Mouse (Mus musculus) frontal cortex, postnatal 36 days (tissue): ENCODE results near the gene Ank3.

Experiments used
- DNase-seq, 2 experiments: peaks; one replicate each; pipeline ENCODE4 v3.0.0; 2022; ENCODE audit warnings: low spot score in 2 of 2

Ank3 gene

GRCm38 (mm10) chr10:69834700-69835099 lies 436.1 kb downstream of the Ank3 start:
- DNase-seq: no peak

- no peak for DNase-seq
Observed at GRCm38 (mm10) chr10:69845749-69846148, 447.2 kb downstream of the Ank3 start.

GRCm38 (mm10) chr10:69852366-69853091 lies 454.0 kb downstream of the Ank3 start:
- DNase-seq: no peak

- peak in 1 of 2 experiments; percentile 54 for DNase-seq
Observed at GRCm38 (mm10) chr10:69854587-69855185, 456.1 kb downstream of the Ank3 start.

GRCm38 (mm10) chr10:69858011-69858410 lies 459.4 kb downstream of the Ank3 start:
- DNase-seq: no peak

GRCm38 (mm10) chr10:69858897-69859605 lies 460.5 kb downstream of the Ank3 start:
- DNase-seq: peak; percentile 59 to 78

GRCm38 (mm10) chr10:69859848-69860479 lies 461.4 kb downstream of the Ank3 start:
- DNase-seq: no peak

GRCm38 (mm10) chr10:69862829-69863228 lies 464.3 kb downstream of the Ank3 start:
- no peak for DNase-seq

- peak; percentile 70 to 77 for DNase-seq
Observed at GRCm38 (mm10) chr10:69870348-69870747, 471.8 kb downstream of the Ank3 start.

- DNase-seq: no peak
Observed at GRCm38 (mm10) chr10:69870947-69871346, 472.4 kb downstream of the Ank3 start.

GRCm38 (mm10) chr10:69872182-69872741 lies 473.7 kb downstream of the Ank3 start:
- DNase-seq: no peak

- DNase-seq: no peak
Observed at GRCm38 (mm10) chr10:69872892-69873291, 474.3 kb downstream of the Ank3 start.

GRCm38 (mm10) chr10:69874806-69875205 lies 476.2 kb downstream of the Ank3 start:
- DNase-seq: no peak

GRCm38 (mm10) chr10:69883935-69884680 lies 485.5 kb downstream of the Ank3 start:
- DNase-seq: no peak

GRCm38 (mm10) chr10:69888399-69888798 lies 489.8 kb downstream of the Ank3 start:
- peak in 1 of 2 experiments; percentile 62 for DNase-seq

- DNase-seq: no peak
Observed at GRCm38 (mm10) chr10:69889779-69890178, 491.2 kb downstream of the Ank3 start.

- DNase-seq: no peak
Observed at GRCm38 (mm10) chr10:69890389-69890985, 491.9 kb downstream of the Ank3 start.

- no peak for DNase-seq
Observed at GRCm38 (mm10) chr10:69892162-69892561, 493.6 kb downstream of the Ank3 start.

- no peak for DNase-seq
Observed at GRCm38 (mm10) chr10:69895606-69896005, 497.0 kb downstream of the Ank3 start.

GRCm38 (mm10) chr10:69897927-69898326 lies 499.4 kb downstream of the Ank3 start:
- DNase-seq: peak; percentile 37 to 76

GRCm38 (mm10) chr10:69898821-69899220 lies 500.2 kb downstream of the Ank3 start:
- DNase-seq: no peak
